Mouse (Mus musculus): Measurements from ENCODE around the gene Echdc2.
"Not testable (repeated sequence)": the region's sequence is repeated elsewhere in the genome, so short reads cannot be mapped to it uniquely, and the experiment has no call there.

The Echdc2 gene

DNA sequence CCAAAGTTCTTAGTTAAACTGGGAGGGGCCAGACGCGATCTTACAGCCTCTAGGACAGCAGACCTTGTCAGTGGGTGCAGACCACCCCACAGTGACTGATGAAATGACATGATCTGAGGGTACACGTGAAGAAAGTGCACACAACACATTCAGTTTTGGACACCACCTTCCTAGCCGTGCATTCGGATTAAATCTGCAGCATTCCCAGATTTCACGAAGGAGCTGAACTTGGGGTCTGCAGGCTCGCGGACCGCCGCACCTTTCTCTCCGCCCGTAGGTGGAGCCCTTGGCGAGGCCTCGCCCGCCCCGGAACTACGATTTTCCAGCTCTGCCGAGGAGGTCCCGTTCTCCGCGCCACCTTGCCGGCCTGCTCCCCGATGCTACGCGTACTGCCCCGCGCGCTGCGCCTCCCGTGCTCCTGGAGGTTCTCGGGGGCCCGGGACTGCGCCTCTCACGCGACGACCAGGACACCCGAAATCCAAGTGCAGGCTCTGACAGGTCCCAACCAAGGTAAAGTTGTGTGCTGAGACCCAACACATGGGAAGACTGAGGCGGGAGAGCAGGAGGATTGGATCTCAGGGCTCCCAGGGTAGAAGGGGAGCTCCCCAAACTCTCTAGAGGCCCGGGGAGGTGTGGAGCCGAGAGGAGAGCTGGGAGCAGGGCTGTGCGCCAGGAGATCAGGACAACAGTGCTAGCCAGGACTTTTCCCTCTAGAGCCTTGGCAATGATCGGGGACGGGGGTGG is at the start of gene Echdc2:
Gene Echdc2 (plus strand): TSS at position 286 of the 744 bp plus-strand sequence.
- DNase-seq (ENCODE audit: low read depth, low spot score), result peak; percentile 10

DNA sequence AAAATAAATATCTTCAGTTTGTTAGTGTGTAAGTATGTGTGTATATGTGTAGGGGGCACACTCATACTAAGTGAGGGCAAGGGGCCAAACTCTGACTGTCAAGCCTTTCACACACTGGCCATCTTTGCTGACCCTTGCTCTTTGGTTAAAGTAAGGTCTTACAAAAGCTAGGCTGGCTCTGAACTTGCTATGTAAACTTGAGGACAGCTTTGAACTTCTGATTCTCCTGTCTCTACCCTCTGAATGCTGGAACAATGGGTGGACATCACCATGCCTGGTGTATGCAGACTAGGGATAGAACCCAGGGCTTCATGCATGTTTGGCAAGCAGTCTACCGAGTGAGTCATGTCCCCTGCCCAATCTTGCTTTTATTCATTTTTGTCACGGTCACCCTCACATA is 48.8 kb upstream of the Echdc2 start:
- DNase-seq (ENCODE audit: low read depth, low spot score), result no peak

DNA sequence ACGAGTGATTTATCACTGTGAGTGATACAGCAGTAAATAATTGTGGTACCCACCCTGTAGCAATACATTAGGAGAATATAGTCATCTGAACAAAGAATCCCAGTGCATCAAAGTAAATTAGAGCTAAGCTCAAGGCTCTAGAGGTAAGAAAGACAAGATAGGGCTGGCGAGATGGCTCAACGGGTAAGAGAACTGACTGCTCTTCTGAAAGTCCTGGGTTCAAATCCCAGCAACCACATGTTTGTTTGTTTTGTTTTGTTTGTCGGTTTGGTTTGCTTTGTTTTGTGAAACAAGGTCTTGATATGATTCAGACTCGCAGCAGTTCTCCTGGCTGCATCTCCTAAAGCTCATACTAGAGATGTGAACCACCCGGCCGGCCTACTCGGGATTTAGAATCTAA is 47.7 kb upstream of the Echdc2 start:
- DNase-seq (ENCODE audit: low read depth, low spot score), result no peak

DNA sequence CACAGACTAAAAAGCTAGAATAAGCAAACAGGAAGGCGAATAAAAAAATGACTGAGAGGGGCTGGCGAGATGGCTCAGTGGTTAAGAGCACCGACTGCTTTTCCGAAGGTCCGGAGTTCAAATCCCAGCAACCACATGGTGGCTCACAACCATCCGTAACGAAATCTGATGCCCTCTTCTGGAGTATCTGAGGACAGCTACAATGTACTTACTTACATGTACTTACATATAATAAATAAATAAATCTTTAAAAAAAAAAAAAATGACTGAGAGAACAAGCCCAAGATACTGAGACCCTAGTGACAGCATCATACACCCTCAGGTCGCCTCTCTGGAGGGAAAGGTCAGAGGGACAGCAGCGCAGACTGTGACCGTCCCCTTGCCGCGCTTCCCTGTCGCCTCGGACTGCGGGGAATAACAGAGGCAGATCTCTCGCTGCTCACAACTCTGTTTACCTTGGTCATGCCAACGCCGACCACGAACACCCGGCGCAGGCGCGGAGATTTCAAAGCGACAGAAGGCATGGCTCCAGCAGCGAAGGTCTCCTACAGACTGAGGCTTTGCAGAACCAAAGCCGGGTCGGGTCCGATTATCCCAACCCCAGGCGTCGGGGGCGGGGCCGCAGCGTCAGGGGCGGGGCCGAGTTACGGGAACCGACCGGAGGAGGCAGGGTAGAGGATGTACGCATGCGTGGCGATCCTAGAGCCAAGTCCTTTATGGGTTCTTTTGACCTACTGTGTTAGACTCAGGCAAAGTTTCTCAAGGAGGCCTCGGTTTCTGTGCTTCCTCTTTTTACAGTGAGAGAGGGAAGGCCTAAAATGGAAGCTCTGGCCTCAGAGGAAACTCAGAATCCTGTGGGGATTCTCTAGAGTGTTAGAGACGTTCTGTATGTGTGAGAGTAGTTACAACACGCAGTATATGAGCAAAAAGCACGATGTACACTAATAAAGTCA is 47.0 kb upstream of the Echdc2 start:
- DNase-seq (ENCODE audit: low read depth, low spot score), result peak; percentile 93

DNA sequence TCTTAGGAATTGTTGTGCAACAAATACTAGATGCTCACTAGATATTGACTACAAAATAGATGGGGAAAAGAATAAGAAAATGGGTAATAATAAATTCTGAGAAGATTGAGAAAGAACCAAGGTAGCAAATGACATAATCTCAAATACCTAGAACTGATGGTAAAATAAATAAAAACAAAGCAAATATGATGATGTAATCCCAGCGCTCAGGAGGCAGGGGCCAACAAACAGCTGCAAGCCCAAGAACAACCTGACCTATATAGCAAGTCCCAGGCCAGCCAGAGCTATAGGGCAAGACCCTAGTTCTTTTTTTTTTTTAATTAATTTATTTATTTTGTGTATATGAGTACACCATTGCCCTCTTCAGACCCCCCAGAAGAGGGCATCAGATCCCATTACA is 41.1 kb upstream of the Echdc2 start:
- no peak for DNase-seq (ENCODE audit: low read depth, low spot score)

DNA sequence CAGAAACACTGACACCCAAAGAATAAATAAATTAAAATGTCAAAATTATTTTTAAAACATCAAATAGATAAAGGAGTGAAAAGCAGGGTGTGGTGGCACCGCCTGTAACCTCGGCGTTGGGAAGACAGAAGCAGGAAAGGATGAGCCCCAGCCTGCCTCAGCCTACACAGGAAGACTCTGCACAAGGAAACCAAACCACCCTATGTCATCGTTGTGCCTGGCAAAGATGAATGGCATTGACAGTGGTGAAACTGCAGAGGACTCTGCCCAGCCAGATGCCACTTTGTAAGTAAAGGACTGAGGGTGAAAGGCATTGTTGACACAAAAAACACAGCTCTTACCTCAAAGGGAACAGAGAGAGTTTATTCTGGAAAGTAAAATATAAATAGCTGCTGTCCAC is 39.0 kb upstream of the Echdc2 start:
- DNase-seq (ENCODE audit: low read depth, low spot score), result no peak

DNA sequence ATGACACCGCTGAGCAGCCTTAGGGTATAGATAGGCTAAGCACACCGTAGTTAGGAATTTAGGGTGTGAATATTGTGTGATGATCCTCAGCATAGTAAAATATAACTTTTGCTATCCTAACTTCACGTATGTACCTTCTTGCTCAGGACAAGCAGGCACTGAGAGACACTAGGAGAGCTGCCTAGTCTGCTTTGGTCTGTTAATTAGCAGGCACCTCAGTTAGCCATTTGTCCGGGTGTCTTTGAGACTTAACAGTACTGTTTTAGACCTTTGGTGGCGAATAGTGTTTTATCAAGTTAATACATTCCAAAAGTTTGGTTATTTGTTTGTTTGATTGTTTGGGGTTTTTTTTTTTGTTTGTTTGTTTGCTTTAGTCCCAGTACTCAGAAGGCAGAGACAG is 37.7 kb upstream of the Echdc2 start:
- no peak for DNase-seq (ENCODE audit: low read depth, low spot score)

DNA sequence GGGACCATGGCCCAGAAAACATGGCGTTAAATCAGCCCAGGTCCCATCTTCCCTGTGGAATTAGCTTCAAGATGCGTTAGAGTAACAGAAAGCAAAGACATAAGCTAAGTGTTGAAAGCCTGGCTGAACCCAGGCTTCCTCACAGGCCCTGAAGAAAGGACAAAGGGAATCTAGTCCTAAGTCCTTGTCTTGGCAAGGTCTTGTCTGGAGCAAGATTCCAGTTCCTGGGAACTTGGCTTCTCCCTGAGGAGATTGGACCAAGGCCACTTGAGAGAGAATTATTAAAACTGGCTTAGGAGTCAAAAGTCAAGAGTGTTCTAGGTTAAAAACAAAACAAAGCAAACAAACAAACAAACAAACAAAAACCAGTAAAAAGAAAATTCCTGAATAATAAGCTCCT is 36.9 kb upstream of the Echdc2 start:
- DNase-seq (ENCODE audit: low read depth, low spot score), result no peak

DNA sequence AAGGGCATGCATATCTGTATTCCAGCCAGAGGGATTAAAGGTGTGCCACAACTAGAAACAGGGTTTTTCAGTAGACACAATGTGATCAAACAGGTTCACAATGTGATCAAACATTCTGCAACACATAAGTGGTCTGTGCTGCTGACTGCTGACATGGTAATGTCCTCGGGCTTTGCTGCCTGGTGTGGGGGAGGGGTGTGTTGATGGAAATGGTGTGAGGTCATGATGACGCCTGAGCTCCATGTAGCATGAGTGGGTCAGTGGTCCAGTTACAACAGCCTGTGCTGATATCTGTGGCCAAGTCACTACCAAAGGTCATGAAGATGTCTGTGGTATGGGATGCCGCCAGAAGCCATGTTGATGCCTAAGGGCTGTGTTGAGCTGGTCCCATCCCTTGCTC is 34.8 kb upstream of the Echdc2 start:
- DNase-seq (ENCODE audit: low read depth, low spot score), result no peak

DNA sequence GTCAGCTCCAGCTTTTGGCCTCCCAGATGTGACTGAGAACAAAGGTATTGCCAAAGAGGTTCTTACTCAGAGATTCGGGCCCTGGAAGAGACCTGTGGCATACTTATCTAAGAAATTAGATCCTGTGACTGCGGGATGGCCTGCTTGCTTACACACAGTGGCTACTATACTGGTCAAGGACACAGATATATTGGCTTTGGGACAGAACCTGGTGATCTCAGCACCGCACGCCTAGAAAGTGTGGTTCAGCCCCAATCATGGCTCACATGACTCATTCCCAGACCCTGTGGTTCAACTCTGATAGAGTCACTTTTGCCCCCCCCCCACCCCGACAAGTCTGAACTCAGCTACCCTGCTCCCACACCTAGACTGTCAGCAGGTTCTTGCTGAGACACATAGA is 28.3 kb upstream of the Echdc2 start:
- DNase-seq (ENCODE audit: low read depth, low spot score), result no peak

DNA sequence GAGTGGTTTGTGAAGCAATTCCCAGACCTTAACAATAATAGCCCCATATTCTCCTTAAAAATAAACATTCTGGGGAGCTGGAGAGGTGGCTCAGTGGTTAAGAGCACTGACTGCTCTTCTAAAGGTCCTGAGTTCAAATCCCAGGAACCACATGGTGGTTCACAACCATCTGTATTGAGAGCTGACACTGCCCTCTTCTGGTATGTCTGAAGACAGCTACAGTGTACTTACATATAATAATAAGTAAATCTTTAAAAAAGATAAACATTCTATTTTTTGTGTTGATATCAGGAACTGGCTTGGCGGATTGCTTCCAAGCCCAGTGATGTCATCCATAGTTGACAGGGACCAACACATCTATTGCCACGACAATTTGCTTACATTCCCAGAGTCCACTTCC is 22.1 kb upstream of the Echdc2 start:
- not testable (repeated sequence) for DNase-seq (ENCODE audit: low read depth, low spot score)

DNA sequence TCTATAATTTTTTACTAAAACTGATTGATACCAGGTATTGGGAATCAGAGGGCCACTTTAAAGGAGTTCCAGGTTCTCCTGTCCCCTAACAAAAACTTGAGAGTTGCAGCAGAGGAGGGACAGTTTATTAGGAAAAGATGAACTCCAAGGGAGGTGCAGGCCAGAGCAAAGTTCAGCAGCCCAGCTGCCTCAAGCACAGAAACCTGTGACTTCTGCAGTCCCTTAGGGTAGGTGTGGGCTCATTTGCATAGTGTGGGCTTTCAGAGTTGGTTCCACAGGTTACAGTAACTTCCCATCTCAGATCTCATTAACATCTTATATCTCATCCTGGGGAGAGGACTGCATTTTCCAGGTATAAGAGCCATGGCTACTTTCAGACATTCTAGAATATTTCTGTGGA is 21.5 kb upstream of the Echdc2 start:
- no peak for DNase-seq (ENCODE audit: low read depth, low spot score)

DNA sequence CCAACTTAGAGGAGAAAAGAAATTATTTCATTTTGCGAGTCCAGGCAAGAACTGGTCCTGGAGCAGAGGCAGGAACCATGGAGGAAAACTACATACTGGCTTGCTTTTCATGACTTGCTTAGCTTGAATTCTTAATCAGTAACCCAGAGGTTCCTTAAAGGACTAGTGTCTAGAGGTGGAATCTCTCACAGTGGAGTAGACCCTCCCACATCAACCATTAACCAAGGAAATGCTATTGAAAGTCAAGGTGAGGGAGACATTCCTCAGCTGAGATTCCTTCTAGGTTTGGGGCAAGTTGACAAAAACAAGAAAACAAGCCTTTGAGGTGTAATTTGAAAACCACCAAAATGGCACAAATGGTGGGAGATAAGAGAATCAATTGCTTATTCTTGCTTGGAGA is 20.4 kb upstream of the Echdc2 start, which contains the start of gene Scp2:
Gene Scp2 (minus strand): TSS at position 119 of the 400 bp plus-strand sequence.
- no peak for DNase-seq (ENCODE audit: low read depth, low spot score)

DNA sequence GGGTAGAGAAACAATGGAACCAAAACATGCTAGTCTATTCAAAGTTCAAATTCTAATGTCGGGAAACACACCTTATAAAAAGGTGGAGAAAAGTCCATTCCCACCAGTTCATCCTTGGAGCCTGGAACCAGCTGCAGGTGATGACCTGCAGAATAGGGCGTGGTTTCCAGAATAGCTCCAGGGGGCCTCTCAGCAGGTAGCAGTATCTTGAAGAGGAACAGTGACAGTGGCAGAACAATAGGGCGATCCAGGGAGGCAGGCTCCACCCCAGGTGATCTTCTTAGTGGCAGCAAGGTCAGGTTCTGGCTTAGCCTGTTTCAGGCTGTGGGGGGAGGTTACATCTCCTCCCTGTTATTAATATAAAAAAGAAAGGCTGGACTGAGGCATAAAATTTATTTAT is 19.7 kb upstream of the Echdc2 start:
- not testable (repeated sequence) for DNase-seq (ENCODE audit: low read depth, low spot score)

DNA sequence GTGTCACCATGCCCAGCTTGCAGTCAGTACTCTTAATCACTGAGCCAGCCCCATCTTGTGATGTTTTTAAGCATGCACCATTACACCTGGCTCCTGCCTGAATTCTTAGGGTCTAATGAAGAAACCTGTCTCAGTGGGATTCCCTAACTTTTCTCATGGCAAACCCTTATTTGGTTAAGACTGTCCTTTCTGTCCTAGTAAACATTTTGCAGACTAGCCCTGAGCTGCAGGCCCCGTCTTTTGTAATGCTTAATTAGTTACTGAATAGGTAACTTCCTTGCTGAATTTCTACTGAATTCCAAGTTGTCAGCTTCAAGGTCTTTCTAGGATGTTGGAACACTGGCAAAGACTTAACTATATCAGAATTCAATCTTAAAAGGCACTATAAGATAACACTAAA is 10.1 kb upstream of the Echdc2 start:
- DNase-seq (ENCODE audit: low read depth, low spot score), result not testable (repeated sequence)

DNA sequence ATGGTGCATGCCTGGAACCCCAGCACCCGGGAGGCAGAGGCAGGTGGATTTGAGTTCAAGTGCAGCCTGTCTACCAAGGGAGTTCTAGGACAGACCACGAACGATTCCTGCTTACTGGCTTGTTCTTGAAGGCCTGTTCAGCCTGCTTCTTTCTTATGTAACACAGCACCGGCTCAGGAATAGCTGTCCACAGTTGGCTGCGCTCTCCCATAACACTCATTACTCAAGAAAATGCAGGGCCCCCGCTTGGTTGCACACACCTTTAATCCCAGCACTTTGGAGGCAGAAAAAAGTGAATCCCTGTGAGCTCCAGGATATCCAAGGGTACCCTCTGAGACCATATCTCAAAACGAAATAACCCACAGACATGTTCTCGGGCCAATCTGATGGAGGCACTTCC is 3.3 kb upstream of the Echdc2 start:
- no peak for DNase-seq (ENCODE audit: low read depth, low spot score)

DNA sequence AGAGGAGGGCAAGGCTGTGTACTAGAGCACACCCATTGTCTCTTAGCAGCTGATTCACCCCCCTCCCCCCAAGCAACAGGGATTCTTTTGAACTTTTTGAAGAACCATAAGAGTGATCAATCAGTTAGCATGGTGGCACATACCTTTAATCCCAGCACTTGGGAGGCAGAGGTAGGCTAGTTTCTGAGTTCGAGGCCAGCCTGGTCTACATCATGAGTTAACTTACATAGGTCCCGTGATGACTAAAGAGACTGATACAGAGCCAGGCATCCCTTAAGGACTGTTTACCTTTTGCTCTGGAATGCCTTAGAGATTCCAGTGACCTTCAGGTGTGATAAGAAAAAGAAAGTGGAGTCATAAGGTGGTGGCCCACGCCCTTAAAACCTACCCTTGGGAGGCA is 1.9 kb upstream of the Echdc2 start:
- no peak for DNase-seq (ENCODE audit: low read depth, low spot score)

DNA sequence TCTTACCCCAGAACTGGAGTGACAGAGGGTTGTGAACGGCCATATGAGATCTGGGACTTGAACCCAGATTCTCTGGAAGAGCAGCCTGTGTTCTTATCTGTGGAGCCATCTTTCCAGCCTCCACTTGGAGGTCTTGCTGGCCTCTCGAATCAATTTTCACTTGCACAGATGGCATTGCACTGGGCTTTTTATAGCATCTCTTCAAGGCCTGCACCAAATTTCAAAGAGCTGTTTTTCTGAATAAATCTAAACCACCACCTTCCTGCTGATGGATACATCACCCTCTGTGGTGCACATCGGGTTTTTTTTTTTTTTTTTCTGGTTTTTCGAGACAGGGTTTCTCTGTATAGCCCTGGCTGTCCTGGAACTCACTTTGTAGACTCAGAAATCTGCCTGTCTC is 1.6 kb downstream of the Echdc2 start:
- no peak for DNase-seq (ENCODE audit: low read depth, low spot score)

DNA sequence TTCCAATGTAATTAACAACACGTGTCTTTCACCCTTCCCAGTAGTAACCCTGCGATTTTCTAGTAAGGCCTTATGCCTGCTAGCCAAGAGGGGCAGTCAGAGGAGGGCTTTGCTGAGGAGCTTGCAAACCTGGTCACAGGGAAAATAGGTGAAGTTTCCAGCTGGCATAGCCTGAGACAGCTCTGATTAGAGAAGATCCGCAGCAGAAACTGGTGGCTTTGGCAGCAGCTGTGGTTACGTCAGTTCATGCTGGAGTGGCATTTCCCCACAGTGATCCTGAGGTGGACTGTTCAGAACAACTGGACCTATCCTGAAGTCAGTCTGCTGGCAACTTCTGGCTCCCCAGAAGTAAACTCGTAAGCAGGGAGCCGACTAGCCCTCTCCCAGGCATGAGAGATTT is 2.8 kb downstream of the Echdc2 start:
- no peak for DNase-seq (ENCODE audit: low read depth, low spot score)

DNA sequence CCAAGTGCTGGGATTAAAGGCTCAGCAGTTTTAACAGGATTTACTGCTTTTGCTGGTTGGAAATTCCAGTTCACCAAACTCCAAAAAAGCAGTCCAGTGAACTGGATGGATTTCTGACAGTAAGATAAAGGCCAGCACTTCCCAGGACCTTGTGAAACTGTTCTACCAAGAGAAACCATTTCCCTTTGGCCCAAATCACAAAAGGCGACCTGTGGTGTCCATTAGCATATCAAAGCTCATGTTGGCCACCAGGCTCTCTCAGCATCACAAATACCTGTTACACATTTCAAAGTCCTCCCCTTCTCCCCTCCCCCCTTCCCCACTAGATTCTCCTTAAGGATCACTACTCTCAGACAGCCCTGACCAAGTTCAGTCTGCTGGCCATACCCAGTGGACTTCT is 17.0 kb downstream of the Echdc2 start:
- DNase-seq (ENCODE audit: low read depth, low spot score), result no peak

DNA sequence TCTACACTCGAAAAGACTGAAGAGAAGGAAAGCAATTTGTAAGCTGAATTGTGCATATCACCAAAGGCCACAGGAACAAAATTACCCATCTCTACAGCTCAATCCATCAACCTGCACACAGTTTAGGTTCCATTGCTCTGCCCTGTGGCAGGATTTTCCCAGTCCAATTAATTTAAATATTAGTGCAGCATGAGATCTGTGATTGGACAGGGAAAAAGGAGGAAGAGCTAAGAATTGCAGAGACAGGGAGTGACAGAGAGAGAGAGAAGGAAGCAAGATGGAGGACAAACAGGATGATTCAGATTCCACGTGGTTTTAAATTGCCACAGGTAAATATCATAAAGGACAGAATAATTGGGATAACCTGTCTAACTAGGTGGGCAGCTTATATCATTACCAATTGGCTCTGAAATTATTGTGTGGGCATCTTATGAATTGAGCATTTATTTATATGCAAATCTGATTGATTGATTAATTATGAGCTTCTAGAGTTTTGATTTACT is 27.6 kb downstream of the Echdc2 start:
- no peak for DNase-seq (ENCODE audit: low read depth, low spot score)

DNA sequence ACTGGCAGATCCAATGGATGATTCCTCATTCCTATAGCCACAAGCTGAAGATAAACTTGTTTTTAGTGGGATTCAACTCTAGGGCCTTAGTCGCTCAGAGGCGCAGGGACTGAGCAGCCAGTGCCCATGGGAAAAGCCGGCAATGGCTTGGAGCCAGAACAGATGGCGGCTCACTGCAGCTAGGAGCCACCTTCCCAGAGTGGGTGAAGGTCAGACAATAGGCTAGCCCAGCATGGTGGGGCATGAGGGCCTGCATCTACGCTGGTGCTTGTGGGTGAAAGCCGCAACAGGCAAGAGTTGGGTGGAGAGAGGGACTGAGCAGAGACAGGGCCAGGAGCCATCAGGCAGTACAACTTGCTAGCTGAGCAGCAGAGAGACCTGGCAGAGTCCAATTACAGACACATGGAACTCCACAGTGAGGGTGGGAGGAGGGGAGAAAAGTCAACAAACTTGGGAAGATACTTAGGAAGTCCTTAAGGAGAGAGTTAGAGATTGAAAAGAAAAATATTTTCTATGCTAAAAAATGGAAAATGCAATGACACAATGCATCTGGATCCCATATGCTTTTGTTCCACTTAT is 31.1 kb downstream of the Echdc2 start:
- peak; percentile 53 for DNase-seq (ENCODE audit: low read depth, low spot score)
